Mouse (Mus musculus): ENCODE data around the gene Epb41l2. TPM values are rescaled to one million over a fixed set of nuclear protein-coding genes. Genes with fewer than 3 reads are reported as not detected.
A peak's percentile ranks its signal among the peaks of the same experiment; 100 is the strongest.

The Epb41l2 gene
- total RNA-seq, 2 experiments from 2014 or later, result 91.3 to 92.8 TPM

- DNase-seq, result no peak
- intact Hi-C loops (cut with DNase I), result loop anchor here (5.0 to 10.0 kb wide), 2 partner anchors 599 to 806 kb away; no protein-coding TSS in a partner anchor
Measured at GRCm38 (mm10) chr10:25538738-25539137, 179.1 kb downstream of the Epb41l2 start.

- DNase-seq, result peak; percentile 70 to 74
Measured at GRCm38 (mm10) chr10:25539146-25539770, 179.7 kb downstream of the Epb41l2 start.

GRCm38 (mm10) chr10:25539771-25540168, 180.2 kb downstream of the Epb41l2 start:
- peak; percentile 50 to 55 for DNase-seq

More at GRCm38 (mm10) chr10:25539146-25539770, 179.7 kb downstream of the Epb41l2 start:
- intact Hi-C loops (cut with DNase I), result loop anchor here (5.0 to 10.0 kb wide), 2 partner anchors 598 to 806 kb away; no protein-coding TSS in a partner anchor

GRCm38 (mm10) chr10:25541097-25541496, 181.5 kb downstream of the Epb41l2 start:
- intact Hi-C loops (cut with DNase I), result no loop called here
- DNase-seq, result no peak

More at GRCm38 (mm10) chr10:25539771-25540168, 180.2 kb downstream of the Epb41l2 start:
- intact Hi-C loops (cut with DNase I), result loop anchor here (5.0 to 10.0 kb wide), 2 partner anchors 598 to 805 kb away; no protein-coding TSS in a partner anchor

- intact Hi-C loops (cut with DNase I), result no loop called here
- DNase-seq, result no peak
Measured at GRCm38 (mm10) chr10:25552936-25553335, 193.3 kb downstream of the Epb41l2 start.

GRCm38 (mm10) chr10:25571319-25572240, 212.0 kb downstream of the Epb41l2 start:
- no peak for DNase-seq
- intact Hi-C loops (cut with DNase I), result no loop called here

Other genes with a start within 250 kb of the Epb41l2 start
- 10 to 100 TPM; 55.2 to 58.0 TPM for gene Akap7, start 51.9 kb upstream of the Epb41l2 start, total RNA-seq (2021)
- not detected for gene Smlr1, start 176.5 kb downstream of the Epb41l2 start, total RNA-seq (2021)

Measured in heart, postnatal 10 days (tissue).